Mouse (Mus musculus): ENCODE data around the gene Srgap2. TPM values are rescaled to one million over a fixed set of nuclear protein-coding genes. Genes with fewer than 3 reads are reported as not detected.

Srgap2 gene
- total RNA-seq, 4 experiments from 2014 or later, result 23.5 to 40.0 (median 32.9) TPM

DNA sequence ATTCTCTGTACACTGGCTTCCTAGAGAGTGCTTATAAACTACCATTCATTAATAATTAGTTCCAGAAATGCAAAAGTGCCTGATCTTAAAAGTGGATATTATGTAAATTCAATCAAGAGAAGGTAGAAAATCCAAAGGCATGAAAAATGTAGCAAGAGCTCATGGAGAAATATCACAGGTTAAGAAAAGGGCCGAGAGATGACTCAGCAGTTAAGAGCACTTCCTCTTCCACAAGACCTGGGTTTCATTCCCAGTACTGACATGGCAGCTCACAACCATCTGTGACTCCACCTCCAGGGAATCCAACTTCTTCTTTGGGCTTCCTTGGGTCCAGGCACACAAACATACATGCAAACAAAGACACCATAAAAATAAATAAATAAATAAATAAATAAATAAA, 56.6 kb downstream of the Srgap2 start:
- DNase-seq, result no peak

DNA sequence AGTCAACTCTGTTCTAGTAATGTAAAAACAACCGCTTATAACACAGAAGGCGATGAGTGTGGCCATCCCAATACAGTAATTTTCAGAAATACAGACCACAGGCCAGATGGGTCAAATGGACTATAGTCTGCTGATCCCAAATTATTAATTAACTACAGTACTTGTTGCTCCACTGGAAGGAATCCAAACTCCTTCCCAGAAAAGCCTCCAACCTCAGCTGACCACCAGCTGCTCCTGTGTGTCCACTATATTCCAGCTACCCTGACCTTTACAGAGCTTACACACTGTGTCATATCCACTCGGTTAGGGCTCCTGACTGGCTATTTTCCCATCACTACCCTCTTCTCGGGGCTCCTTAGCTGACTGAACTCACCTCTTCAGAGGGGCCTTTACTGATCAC, 61.3 kb downstream of the Srgap2 start:
- DNase-seq, result no peak

DNA sequence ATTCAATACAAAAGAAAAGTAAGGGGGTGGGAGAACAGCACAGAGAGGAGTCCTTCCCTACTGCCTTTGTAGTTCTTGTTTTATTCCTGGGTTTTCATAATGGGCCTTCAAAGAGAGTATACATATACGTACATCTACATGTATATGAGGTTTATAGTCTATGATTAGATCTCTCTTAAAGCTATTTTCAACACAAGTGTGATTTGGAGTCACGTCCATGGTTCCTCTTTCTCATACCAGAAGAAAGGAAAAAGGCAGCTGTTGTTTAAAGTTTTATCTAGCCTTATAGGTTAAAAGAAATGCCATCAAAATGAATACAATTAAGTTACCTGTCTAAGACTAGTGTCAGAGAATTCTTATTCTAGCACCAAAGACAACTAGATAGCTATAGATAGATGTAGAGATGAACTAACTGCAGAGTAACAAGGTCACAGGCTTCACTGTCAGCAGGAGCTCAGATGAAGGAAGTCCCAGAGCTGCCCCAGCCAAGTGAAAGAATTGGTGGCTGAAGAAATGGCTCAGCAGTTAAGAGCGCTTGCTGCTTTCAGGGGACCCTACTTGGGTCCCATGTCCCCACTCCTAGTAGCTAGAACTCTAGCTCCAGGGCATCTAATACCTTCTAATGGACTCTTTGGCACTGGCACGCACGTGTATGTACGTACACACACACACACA, 63.1 kb downstream of the Srgap2 start:
- no peak for DNase-seq

DNA sequence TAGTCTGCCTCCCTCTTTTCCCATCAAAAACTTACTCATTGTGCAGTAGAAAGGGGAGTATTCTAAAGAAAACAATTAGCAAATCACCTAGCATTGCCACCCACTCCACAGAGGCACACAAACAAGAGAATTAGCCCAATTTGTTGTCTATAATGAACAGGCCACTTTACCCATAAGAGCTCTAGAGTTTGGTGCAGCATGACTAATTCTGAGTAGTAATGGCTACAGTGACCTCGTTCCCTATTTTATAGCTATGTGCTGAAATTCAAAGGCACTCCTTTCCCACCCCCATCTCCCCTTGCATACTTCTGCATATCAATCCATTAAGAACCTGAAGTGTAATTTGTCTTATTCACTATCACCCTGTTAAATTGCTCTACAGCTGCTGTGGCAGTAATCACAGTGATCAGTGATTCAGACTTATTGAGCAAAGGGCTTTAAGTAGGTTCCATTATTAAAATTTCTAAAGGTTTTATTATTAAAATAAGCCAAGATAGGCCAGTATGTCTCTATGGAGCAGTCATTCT, 64.5 kb downstream of the Srgap2 start:
- no peak for DNase-seq

DNA sequence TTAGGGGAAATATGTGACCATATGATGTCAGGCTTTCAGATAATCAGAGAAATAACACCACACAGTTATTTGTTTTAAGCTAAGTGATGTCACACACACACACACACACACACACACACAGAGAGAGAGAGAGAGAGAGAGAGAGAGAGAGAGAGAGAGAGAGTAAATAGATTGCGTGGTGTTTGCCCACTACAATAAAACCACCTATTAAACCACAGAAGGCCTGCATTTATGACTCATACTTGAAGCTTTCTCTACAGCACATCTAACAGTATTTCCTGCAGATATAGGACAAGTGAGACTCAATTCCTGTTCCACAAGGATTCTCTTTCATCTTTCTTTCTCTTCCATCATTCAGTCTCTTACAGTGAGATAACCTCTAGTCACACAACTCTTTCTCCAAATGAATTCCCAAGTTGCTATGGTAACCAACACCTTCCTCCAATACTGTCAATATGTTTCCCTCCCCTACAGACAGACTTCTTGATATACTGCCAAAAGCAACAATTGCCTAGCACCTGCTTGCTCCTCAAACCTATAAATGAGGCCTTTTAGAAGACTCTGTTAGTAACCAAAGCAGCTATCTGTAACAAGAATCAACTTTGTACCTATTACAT, 66.1 kb downstream of the Srgap2 start:
- no peak for DNase-seq

DNA sequence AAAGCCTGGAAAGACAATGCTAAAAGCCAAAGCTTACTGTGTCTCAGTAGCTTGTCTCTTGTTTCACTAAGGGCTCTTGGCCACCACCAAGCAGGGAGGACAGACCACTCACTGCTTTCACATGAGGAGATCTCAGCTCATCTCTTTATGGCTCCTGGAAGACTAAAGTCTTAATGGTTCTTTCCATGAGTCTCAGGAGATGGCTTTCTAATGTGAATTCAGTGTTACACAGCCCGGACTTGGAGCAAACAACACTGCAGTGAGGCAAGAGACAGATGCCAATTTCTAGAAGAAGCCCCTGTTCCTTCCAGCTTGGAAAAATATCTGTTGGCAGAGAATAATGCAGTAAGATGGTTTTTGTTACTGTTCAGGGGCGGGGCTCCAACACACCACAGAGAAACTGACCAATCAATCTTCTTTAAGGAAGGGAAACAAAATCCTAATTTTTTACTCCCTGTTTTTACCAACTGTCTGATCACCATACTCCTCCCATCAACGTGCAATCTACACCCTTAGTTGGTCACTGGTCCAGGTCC, 71.7 kb downstream of the Srgap2 start:
- DNase-seq, result no peak

DNA sequence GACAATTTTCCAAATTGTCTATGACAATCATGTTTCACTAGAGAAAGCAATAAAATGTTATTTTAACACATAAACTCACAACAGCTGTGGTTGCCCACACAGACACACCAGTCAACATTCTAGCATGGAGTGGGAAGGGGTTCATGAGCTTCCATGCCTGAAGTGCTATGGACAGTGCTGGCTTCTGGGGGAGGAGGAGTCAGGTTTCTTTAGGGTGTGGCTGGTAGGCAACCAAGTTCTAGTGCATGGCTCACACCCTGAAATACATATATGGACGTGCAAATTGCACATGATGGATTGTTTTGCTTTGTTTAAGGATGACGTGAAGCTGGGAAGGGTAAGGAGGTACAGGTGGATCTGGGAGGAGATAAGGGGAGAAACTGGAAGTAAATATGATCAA, 72.8 kb downstream of the Srgap2 start:
- DNase-seq, result no peak

DNA sequence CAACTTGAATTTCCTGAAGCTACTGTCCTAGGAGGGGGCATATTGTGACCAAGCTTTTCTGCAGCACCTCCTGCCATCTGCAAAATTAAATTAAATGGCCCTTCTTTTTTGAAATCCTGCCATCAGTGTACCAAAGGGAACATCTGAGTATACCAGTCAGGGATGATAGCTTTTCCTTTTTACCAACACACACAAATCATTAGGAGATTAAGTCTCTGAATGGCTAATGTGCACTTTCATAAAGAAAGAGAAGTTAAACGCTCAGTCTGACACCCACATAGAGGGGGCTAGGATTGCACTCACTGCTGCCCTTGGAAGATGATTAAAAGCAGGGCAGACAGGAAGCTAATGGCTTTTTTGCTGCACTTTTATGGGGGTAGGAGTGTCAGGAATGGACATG, 73.8 kb downstream of the Srgap2 start:
- no peak for DNase-seq

DNA sequence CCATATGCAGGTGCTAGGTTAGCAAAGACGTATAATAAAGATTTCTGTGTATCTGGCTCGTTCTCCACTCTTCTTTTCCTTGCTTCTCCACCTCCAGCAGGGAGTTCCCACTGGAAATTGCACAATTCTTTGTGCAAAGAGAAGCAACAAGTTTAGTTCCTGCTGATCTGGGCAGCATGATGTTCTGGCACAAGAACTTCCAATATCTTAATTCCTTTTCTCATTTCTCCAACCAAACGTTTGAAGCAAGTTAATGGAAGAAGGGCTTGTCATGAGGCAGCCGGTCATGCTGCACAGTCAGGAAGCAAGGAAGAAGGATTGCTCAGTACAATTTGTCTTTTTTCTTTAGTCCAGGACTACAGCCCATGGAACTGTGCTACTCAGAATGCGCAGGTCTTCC, 78.8 kb downstream of the Srgap2 start:
- DNase-seq, result no peak

DNA sequence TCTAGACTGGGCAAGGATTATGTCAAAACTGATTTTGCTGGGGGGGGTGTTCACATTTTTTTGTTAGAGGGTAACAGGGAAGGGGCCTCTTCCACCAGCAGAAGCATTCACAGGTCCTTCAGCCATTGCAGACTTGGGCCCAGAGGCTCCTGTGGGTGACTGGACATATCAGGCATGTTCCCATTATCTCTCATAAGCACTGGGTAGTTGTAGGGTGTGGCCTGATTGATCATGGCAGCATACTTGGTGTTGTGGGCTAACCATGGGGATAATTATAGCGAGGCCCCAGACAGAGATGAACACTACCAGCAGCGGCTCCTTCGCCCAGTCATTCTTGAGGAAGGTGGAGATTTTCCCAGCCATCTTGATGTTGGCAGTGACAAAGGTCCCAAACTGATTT, 79.8 kb downstream of the Srgap2 start:
- DNase-seq, result no peak

DNA sequence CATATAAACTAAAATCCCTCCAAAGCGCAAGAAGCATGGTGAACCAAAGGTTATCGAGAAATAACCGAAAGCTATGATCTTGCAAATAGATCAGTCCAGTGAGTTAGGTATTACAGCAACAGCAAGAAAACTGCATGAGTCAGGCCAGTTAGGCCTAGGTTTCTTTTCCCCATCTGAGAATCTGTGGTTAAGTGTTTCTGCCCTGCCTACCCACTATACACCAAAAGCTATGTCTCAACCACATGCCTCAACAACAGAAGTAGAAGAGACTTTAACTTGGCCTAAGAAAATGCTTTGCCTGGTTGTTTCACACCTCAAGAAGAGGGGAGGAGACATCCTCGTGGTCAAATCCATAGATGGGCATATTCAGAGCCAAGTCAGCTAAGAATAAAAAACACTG, 80.6 kb downstream of the Srgap2 start:
- no peak for DNase-seq

DNA sequence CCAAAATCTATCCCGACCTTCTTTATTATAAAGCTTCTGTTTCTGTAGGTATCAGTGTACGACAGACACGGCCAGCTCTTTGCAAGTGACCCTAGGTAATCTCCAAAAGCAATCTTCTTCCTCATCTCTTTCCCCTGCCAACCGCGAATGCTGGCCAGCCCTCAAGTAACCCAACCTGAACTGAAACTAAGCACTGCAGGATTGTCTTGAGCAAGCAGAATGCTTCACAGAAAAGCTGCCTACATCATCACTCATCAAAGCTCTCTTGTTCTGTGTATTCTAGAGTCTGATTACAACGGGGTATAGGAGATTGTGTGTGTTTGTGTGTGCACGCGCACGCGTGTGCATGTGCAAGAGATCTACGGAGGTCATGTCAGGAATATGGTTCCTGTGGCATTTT, 88.6 kb downstream of the Srgap2 start:
- DNase-seq, result no peak

DNA sequence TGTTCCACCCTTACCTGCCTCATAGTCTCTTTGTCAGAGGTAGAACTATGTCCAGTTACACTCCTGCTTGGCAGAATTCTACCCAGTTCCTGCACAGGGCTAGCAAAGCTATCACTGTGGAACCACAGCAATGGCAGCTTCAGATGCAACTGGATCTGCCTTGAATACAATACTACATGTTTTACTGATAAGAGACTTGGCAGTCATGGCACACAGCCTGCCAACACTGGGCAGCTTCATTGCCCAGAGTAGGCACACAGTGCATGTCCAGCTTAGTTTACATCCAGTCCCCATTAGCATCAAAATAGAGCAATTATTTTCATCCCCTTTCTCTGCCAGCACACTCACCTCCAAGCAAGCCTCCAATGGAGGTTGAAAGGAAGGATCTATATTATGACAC, 89.2 kb downstream of the Srgap2 start:
- DNase-seq, result no peak

DNA sequence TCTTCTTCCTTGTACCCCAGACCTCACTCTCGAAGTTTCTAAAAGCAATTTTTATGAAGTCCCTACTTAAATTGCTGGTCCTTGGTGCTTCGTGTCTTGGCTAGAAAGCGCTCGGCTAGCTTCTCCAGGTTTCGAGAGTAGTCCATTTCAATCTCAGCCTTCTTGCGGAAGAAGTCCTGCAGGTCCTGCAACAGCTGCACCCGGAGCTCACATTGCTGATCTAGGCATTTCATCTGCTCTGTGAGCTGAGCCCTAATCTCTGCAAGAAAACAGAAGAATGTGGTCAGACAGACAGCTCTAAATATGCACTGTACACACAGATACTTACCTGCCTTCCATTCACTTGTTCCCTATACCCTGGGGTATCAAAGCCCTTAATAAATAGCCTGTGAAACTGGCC, 90.5 kb downstream of the Srgap2 start:
- DNase-seq, result no peak

DNA sequence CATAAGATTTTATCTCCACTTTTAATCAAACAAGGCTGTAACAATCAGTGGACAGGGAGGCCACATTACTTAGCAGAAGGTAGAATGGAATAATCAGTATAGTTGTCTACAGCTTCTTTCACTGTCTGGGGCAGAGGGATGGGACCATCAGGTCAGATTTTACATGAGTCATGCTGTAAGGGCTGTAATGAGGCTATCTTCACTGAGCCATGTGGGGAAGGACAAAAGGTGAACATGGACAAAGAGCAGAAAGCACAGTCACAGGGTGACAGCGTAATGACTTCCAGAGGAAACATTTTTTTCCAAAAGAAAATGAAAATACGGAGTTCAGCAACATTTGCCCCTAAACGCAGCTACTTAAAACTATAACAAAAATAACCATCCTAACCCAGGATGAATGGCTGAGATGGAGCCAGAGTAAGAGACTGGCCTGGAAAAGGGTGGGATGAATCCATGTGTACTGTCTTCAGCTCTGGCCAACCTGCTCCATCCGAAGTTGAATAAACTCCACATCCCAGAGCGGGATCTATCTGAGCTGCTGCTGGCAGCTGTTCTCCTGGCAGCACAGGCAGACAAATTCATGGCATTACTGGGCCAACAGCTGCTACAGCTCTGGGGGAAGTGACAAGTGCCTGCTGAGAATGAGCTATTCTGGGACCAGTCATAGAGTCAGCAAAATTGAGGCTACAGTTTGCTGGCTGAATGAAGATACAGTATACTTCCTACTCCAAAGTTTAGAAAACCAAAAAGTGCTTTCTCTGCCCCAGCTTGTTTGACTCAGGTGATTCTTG, 95.5 kb downstream of the Srgap2 start:
- no peak for DNase-seq

DNA sequence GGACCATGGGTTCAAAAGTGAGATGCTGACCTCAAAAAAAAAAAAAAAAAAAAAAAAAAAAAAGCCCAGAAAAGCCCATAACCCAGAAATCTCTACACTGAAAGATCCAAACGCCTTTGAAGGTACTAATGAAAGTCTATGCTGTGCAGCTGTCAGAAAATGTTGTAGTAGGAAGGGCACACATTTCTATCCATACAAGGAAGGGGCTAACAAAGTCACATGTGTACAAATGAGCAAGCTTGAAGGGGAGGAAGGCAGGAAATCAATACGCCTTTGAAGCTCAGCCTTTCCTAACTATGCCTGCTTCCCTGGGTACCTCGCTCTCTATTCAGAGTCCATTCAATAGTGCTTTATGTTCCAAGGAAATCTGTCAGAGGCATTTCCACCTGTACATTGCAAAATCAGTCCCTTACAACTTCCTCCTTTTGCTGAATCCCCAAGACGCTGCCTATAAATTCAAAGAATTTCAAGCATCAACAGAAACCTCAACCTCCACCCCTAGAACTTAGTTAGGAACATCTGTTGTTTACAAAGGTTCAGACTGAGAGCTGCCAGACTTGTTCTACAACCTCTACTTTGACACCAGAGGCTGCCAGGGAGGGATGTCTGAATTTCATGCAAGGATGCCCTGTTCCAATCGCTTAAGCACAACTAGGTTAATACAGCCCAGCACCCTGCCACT, 99.9 kb downstream of the Srgap2 start:
- no peak for DNase-seq

DNA sequence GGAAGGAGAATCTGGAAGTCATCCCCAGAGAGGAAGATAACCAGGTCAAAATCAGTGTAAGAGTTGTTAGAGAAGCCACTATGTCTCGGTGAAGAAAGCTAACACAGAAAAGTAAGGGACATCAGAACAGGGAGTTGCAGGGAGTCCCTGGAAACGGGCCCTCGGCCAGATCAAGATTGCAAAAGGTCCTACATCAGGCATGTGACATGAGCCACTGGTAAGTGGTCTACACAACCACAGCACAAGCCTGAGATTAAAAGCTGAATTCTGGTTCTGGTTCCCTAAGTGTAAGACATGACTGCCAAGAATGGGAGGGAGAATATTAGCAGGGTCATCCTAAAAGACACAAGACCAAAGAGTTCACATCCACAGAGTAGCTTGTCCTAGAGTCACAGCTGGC, 104.1 kb downstream of the Srgap2 start:
- no peak for DNase-seq

DNA sequence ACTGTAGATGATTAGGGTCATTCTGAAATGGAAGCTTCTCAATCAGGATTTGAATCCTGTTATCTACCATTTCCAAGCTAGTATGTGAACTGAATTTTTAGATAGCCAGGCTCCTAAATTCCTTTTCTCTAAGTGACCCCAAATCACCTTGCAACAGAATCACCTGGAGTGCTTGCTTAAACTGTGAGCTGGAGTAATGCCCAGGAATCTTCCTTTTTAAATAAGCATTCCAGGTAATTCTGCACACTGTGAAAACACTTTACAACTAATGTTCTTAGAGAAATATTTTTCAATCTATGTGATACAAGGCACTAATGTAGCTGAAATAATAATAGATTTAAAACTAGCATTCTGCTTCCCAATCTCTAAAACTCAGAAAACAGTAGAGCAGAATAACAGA, 106.0 kb downstream of the Srgap2 start:
- no peak for DNase-seq

DNA sequence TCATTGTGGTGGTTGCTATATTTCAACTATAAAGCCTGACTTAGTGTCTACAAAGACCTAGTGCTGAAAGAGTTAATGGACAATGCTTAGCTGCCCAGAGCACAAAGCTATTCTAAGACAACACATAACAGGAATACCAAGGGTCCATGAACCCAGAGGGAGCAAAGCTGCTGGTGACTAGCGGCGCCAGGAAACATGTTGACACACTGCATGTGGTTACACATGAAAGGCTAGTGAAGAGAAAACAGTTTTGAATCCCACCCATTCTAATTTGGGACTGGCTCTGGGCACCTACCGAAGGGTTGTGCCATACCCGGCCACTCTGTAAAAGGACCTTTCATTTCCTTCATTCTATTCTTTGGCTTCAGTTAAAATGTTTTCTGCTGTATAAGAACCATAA, 106.5 kb downstream of the Srgap2 start:
- DNase-seq, result no peak

DNA sequence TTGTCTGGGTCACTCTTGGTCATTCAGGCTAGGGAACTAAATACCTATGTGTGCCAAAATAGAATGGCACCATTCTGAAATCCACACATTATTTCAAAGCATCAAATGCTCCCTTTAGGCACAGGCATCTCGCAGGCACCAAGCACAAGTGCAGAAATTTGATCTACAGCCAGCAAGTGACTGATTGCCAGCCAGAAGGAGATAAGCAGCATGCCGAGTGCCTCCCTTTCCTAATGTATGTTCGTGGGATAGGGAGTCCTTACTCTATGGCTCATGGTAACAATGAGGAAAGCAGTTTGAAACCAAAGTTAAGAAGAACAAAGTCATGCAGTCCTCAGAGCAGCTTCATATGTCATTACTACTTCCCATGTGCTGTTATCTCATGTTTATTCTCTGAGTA, 107.8 kb downstream of the Srgap2 start:
- no peak for DNase-seq

DNA sequence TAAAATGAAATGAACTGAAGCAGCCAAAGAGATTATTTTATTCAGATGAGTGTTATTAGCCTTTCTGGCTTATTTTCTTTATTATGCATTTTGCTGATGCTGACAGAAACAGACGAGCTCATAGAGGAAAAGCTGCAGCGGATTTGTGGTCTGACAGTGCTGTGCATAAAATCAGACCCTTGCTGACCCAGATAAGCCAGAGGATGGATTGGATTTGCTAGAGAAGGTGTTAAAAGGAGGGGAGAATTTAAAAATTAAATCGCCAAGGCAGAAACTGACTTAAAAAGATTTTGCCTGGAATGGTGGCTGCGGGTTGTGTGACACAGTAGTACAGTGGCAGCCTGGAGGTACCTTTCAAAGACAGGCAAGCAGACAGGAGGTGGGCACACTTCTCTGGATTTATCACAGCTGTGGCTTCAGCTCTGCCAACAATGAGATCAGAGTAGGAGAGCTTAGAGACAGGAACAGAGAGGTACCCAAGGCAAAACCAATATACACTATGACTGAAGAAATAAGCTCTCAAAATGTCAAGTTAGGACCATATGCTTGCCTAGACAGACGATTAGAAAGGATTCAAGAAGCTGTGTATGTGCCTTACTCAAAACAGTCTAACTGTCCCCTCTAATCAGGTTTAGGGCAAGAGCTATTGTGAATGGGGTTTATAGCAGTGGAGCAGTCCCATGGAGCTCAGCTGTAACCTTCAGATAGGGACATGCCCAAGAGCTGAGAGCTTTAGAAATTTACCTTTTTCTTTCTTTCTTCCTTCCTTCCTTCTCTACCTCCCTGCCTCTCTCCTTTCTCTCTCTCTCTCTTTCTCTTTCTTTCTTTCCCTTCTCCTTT, 109.1 kb downstream of the Srgap2 start:
- no peak for DNase-seq

Data from adrenal gland, adult 8-10 months (tissue).